Mouse (Mus musculus) heart, adult 9 months (tissue): ENCODE data around the gene Daglb.
"Not testable (repeated sequence)": the region's sequence is repeated elsewhere in the genome, so short reads cannot be mapped to it uniquely, and the experiment has no call there.

ENCODE experiments used
- DNase-seq, 2 experiments: peaks; one replicate each; pipeline ENCODE4 v3.0.0; 2022; ENCODE audit warnings: low spot score in 2 of 2

The Daglb gene

DNA sequence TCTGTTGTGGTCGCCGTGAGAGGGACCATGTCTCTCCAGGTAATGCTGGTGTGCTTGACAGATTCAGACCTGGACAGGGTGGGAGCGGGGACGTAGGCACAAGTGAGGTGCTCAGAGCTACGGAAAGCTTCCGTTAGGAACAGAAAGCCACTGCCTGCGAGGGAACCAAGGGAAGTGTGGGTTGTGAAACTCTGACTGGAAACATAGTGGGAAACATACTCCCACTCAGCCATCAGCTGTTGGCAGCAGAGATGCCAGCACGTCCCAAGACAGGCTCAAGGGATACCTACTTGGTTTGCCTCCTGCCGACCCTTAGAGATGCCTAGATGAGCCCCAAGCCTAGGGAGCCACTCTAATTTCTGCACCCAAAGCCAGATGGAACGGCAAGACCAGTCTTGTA is 22.8 kb downstream of the Daglb start:
- DNase-seq, result no peak

DNA sequence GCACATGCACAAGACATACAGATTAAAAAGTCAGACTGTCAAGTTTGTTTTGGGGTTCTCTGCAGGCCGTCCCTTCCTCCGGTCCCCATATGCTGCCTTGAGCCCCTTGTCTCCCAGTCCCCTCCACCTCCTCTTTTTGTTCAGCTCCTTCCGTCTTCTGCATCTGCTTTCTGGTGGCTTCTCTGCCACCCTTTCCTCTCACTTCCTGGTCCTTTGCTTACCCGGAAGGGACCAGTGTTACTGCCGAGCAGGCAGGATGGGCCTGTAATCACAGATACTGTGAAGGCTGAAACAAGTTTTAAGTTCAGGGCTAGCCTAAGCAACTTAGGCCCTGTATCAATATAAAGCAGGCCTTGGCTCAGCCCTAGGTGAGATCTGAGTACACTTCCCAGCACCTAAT is 23.6 kb downstream of the Daglb start:
- no peak for DNase-seq

DNA sequence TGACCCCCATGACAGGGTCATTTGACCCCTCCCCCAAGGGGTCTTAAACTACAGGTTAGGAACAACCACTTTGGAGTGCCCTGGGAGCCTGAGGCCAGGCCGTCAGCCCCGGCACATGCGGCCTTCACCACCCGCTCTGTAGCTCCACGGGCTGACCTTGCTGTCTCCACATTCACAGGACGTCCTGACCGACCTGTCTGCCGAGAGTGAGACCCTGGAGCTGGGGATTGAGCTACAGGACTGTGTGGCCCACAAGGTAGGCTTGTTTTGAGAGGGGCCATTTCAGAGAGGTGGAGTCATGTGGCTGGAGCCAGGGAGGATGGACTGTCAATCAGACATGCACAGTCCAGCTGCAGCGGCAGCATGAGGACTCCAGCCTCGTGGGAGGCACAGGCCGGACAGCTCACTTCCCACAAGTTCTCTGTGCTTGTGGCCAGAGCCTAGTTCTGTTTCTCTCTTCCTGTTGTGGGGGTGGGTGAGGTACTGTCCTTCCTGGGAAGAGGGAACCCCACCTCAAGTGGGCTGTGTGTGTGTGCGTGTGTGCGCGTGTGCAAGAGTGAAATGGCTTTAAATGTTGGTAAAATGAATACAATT is 25.5 kb downstream of the Daglb start:
- no peak for DNase-seq

DNA sequence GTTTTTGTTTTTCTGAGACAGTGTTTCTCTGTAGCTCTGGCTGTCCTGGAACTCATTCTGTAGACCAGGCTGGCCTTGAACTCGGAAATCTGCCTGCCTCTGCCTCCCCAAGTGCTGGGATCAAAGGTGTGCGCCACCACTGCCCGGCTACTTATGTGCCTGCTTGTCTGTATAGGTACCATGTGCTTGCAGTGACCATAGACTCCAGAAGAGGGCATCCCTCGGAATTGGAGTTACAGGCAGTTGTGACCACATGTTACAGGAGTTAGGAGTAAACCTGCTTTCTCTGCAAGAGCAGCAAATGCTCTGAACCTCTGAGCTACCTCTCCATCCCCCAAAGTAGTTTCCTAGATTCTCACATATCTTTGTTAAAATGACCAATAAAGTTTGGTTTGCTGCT is 27.4 kb downstream of the Daglb start:
- DNase-seq, result no peak

DNA sequence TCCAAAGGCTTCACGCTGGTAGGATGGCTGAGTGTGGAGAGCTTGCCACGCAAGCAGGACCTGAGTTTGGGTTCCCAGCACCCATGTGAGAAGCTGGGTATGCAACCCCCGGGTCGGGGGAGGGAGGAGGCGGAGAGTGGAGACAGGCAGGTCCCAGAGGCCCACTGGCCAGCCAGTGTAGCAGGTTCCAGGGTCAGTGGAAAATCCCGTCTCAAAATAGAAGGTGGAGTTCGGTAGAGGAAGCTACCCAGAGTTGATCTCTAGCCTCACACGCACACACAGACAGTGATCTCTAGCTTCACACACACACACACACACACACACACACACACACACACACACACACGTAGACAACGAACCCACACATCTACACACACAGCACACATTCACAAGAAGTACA is 28.8 kb downstream of the Daglb start:
- no peak for DNase-seq

DNA sequence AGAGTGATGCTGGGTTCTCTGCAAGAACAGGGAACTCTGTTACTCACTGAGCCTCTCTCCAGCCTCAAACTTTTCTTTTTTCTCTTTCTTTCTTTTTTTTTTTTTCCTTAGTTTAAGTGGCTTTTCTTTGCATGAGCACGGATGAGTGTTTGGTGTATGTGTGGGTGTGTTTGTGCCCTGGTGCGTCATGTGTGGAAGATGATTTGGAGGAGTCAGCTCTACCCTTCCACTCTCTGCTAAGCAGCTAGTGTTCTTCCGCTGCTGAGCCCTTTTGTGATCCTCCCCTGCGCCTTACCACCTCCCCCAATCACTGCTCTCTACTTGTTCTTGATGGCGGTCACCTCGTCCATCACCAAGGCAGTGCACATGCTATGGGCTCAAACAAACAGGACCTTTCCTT is 31.3 kb downstream of the Daglb start:
- DNase-seq, result no peak

DNA sequence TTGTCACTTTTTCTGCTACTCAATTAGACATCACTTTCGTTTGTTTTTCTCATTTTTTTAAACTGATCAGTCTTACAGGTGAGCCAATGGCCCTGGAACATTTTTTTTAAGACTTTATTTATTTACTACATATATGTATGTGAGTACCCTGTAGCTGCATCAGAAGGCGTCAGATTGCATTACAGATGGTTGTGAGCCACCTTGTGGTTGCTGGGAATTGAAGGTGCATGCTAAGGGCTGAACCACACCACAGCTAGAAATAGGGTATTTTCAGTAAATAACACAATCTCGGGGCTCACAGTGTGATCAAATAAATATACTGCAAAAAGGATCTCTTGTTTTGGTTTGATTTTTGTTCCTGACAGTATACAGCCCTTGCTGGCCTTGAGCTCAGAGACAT is 33.1 kb downstream of the Daglb start:
- no peak for DNase-seq

DNA sequence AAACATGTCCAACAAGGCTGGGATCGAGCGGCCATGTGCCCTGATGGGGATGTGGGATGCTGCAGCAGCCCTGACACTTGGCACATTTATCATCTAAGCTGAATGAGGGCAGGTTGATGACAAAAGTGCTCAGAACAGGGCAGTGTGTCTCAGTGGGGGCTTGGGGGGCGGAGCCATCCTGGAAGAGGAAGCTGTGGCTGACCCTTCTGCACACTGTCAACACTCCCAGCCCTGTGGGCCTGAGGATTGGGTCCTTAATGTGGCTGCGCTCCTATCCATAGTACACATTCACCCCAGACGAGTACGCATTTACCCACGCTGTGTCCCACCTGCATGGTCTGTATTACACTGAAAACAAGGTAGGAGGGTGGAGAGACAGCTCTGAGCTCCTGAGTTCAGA is 34.8 kb downstream of the Daglb start:
- no peak for DNase-seq

DNA sequence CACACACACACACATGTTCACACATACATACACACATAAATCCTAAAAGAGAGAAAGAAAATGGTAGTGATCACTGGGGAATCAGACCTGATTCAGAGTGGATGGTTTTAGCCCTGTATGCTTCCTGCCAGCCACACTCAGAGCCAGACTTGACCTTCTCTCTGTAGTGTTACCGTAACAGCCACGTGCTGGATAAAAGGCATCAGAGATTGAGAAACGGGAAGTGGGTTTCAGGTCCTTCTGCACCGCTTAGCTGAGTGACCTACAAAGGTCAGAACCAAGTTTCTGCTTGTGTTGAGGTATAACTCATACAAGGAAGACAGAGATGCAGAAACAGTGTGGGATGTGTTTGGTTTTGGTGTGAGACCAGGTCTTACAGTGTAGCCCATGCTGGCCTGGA is 35.3 kb downstream of the Daglb start:
- no peak for DNase-seq

DNA sequence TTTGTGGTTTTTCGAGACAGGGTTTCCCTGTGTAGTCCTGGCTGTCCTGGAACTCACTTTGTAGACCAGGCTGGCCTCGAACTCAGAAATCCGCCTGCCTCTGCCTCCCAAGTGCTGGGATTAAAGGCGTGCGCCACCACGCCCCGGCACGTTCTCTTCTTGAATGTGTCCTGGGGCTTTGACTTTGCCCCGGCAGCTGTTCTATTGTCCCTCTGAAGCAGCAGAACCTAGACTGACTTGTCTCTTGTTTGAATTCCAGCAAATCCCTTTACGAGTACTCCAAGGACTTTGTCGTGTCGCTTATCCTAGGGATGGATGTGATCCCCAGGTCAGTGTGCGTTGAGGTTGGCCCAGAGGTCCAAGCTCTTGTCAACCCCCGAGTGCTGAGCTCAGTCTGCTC is 36.3 kb downstream of the Daglb start:
- not testable (repeated sequence) for DNase-seq

DNA sequence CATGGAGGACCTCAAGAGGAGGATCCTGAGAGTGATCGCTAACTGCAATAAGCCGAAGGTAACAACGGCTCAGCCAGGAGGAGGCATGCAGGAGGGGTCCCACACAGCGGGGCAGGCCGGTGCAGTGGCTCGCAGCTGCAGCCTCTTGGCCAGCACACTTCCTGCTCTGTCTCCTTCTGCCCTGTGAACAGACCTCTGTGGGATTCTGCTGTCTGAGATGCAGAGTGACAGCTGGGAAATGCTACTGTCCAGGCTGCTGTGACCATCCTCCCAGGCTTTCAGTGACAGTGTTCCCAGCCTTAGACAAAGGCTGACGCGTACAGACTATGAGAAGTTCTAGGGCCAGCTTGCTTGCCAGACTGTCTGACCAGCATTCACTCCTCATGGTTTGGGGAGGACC is 36.8 kb downstream of the Daglb start:
- DNase-seq, result no peak

DNA sequence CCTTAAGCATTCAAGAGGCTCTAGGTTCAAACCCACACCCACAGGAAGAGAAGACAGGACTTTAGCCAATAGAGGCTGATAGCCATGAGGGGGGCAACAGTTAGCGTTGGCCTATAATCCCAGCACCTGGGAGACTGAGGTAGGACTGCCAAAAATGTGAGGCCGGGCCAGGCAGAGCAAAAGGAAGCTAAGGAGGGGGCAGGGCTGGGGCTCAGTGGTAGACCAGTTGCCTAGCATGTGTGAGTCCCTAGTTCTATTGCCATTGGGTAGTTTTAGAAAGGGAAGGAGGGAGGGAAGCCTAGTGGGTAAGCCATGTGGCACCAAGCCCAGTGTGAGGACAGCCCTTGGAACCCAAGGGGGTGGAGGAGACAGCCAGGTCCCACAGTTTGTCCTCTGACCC is 37.3 kb downstream of the Daglb start:
- no peak for DNase-seq

DNA sequence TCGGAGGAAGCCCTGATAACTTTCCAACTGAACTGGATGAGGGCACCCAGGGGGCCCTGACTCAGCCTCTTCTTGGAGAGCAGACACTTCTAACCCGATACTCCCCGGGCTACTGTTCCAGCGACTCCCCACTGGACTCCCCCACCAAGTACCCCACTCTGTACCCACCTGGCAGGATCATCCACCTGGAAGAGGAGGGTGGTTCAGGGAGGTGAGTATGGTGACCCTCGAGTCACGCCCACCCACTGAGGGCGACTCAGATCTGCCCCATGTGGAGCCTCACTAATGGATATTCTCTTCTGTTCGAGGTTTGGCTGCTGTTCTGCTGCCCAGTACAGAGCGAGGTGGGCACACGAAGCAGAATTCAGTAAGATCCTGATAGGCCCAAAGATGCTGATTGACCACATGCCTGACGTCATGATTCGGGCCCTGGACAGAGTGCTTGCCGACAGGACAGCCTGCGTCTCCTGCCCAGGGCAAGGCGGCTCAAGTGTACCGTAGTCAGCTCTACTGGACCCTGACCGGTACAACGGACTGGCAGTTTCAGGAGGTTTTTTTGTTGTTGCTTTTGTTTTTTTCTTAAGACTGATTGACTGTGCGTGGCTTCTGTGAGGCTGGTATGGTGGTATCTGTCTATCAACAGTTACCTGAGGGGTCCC is 38.6 kb downstream of the Daglb start:
- no peak for DNase-seq

DNA sequence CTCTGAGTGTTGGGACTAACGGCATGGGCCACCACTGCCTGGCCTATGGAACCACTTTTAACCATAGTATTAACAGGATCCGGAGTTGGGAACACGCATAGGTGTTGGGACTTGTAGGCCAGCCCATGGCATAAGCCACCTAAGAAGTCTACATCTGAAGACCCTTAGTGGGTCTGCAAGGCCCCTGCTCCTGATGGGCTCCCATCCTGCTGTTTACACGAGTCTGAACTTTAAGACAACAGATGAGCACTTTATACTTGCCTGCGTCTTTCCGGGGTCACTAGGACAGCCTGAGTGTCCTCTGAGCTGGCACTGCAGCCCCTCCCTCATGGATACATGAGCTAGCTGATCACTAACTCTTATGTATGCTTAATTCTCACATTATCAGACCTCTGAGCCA is 39.4 kb downstream of the Daglb start:
- DNase-seq, result no peak

DNA sequence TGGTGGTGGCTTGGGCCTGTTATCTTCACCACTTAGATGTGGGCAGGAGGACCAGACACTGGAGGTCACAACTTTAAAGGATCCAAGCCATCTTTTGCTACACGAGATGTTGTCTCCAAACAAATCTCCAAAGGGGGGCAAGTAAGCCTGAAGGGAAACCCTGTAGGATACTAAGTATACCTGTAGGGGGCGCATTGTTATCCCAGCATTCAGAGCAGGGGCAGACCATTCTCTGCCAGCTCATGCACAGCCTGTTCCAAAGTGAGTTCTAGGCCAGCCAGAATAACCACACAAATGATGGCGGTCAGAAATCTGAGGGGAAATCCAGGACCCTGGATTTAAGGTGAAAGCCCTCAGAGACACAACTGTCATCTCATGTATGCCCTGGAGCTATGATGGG is 40.1 kb downstream of the Daglb start:
- DNase-seq, result no peak

DNA sequence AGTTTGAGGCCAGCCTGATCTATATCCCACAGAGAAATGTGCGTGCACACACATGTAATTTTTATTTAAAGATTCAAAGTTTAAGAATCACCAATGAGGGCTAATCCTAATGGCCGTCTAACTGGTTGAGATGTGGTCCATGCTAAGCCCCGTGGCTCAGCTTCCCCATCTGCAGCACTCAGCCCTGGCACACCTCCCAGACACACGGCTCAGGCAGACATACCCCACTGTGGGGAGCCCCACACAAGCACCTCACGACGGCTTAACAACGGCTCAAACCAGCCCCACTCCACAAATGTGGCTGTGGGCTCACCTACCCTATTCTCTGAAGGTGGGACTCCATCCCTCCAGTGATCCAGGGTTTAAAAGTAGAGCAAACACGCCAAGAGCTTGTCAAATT is 40.7 kb downstream of the Daglb start:
- DNase-seq, result no peak

DNA sequence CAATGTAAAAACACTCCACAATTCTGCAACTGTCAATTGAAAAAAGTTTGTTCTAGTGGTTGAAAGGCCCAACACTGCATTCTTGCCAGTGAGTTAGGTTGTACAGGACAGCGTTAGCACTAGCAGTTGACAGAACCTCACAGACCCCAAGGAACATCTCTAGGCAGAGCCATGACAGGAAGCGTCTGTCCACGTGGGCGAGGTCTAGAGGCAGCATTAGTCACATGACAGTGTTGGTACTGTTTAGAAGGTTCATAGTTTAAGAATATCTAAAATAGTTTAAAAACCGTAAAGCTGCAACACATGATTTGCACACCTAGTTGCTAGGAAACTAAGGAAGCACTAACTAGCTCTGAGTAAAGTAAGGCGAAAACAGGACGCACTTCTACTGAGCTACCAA is 41.2 kb downstream of the Daglb start:
- no peak for DNase-seq

DNA sequence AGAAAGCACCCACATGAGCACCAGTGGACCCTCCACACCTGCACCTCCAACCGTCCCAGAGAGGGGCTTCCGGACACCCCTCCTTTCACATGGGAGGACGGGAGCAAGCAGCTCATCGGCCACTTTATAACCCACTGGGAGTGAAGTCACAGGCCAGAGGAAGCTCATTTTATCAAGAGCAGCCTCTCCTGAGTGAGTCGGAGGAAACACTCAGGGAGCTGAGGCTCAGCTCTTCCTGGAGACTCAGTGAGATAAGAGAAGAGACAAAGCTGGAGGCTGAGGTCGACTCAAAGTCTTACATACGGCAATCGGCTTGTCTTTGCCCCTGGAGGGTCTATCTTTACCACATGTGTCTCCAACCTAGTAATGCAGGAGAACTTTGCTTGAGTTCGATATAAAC is 44.9 kb downstream of the Daglb start:
- no peak for DNase-seq

DNA sequence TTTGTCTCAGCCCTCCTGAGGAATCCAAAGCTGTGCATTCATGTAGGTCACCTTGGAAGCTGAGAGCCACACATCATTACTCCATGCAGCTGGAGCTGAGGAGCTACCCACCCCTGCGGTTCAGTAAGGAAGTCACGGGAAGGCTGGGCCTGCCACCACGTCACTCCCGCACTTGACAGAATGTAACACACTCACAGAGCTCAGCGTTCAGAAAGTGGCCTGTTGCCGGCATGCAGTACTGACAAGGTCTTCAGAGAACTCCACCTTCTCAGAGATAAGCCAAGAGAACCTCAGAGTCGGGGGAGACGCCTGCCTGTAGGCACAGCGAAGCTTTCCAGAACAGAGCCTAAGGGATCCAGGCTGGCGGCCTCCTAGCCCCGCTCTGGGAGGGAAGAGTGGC is 45.4 kb downstream of the Daglb start:
- DNase-seq, result no peak

DNA sequence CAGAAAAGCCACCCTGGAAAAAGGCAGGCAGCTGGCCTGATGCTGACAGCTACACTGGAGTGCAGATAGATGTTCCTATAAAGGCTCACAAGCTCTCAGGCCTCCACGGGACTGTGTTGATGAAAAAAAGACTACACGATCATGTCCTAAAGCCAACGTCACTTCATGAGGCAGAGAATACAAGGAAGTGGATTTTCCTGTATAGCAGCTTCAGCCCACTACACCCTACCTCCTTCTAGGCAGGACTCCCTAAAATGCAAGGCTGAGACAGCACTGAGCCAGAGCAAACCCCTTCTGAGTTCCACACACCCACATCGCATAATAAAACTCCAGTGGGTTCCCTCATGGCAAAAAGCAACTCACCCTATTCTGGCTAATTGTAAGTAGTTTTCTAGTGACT is 47.2 kb downstream of the Daglb start:
- DNase-seq, result no peak

DNA sequence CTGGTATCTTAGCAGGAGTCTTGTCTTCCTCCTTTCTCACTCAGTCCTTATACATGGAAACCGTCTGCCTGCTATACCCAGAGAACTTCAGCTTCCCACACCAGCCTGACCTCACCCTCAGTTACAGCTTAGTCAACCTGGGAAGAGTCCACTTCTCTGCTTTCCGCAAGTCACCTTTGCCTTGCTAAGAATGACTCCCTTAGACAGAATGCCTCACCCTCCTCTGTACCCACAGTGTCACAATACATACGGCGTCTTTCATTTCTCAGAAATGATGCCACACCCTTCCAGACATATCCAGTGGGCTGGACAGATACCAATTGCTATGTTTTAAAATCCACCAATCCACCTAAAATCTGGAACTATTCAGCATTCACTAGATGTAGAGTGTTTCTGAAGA is 47.9 kb downstream of the Daglb start:
- no peak for DNase-seq

DNA sequence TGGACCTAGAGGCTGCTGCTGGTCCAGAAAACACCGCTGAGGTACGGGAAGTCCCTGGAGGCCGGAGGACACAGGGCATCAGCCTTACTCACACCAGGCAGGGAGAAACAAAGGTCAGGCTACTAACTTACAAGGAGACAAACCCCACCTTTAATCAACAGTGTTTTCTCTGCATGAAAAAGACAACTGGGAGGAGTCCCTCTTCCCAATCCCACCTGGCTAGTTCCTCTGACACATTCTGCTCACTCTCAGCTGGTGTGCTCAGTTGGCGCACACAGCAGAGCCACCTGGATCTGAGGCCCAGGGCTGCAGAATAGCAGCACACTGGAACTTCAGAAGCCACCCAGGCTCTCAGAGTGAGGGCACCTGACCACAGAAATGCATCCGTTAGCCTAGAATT is 50.5 kb downstream of the Daglb start:
- no peak for DNase-seq

DNA sequence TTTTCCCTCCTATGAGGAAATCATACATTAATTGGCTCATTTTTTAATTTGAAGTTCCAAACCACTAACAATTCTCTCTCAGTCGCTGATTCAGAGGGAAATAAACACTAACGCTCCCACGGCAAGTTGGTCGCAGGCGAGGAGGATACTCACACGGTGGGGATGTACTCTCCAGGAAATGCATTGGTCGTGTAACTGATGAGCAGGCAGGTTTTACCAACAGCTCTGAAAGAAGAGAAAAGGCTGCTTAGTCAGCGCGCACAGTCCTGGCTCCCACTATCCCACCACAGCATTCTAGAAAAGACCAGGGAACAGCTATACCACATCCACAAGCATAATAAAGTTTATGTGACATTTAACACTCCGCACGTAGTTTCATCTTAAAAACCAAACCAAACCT is 52.6 kb downstream of the Daglb start:
- DNase-seq, result no peak

DNA sequence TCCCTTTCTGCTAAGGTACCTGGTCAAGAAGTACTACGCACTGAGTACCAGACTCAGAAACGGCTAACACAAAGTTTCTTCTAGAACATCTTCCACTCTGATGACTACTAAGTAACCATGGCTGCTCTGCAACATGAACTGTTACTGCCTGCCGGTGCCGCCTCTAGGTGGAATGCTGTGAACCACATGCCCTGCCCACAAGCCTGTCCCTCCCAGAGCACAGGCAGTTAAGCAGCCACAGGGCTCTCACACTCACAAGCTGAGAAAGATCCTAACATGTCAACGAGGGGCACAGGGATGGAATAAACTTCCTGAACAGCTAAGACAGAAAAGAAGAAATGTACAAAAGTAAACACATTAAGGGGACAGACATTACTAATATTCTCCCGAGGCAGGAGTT is 53.1 kb downstream of the Daglb start:
- no peak for DNase-seq
